In the genomic region with DNA sequence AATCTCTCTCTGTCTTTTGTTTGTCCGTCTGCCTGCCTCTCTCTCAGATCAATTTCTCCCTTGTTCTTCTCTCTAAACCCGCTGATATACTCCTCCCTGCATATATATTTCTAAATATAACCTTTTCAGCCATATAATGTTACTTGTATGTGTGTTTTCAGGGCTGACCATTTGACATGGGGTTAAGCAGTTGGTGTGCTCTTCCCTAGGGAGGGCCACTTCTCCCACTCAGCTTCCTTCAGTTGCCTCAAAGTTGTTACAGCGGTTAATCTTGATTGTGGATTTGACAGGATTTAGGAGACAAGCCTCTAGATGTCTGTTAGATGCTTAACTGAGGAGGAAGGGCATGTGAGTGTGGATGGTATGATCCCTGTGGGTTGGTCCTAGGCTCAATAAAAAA, we compare ENCODE assay signal across 22 mouse cellular contexts.
"Had no signal": no experiment of that assay in that cellular context is flagged by ENCODE, and none has a peak within 500 bp of the region (broad histone marks: within the 10 kb centered on the region; RNA-seq: fewer than 3 reads in every experiment).

No protein-coding gene starts in this region.

- H3K4me2 ChIP-seq: heart, embryonic 11.5 days; heart, embryonic 13.5 days; heart, embryonic 15.5 days; hindbrain, embryonic 13.5 days; hindbrain, embryonic 15.5 days; limb, embryonic 13.5 days; limb, embryonic 15.5 days; liver, embryonic 12.5 days had no signal

- H3K27me3 ChIP-seq: heart, embryonic 13.5 days; heart, embryonic 15.5 days; hindbrain, embryonic 13.5 days; hindbrain, embryonic 15.5 days; limb, embryonic 13.5 days; limb, embryonic 15.5 days; liver, embryonic 12.5 days had no signal

- DNase-seq: forebrain, postnatal 0 days; gastrocnemius, postnatal 14 days; gastrocnemius, postnatal 36 days; heart, adult 18-20 months; heart, postnatal 14 days; heart, postnatal 36 days; kidney, adult 2 months; kidney, postnatal 14 days; kidney, postnatal 36 days; left cerebral cortex, postnatal 4 days; lung, adult 18-20 months had no signal

- H3K4me3 ChIP-seq: heart, embryonic 13.5 days; heart, embryonic 15.5 days; hindbrain, embryonic 13.5 days; hindbrain, embryonic 15.5 days; limb, embryonic 13.5 days; limb, embryonic 15.5 days; liver, embryonic 12.5 days had no signal

- ATAC-seq: forebrain, postnatal 0 days; hindbrain, postnatal 0 days; intestine, embryonic 16.5 days; liver, embryonic 12.5 days had no signal

- H3K9me3 ChIP-seq: heart, embryonic 13.5 days; heart, embryonic 15.5 days; hindbrain, embryonic 13.5 days; hindbrain, embryonic 15.5 days; limb, embryonic 13.5 days; limb, embryonic 15.5 days; liver, embryonic 12.5 days had no signal

- H3K9ac ChIP-seq: forebrain, postnatal 0 days; heart, embryonic 13.5 days; heart, embryonic 15.5 days; hindbrain, embryonic 13.5 days; hindbrain, embryonic 15.5 days; limb, embryonic 13.5 days; limb, embryonic 15.5 days; liver, embryonic 12.5 days; liver, embryonic 14.5 days had no signal

- H3K4me1 ChIP-seq: hindbrain, embryonic 13.5 days; hindbrain, embryonic 15.5 days; limb, embryonic 13.5 days; liver, embryonic 12.5 days had no signal

- H3K27ac ChIP-seq: heart, embryonic 13.5 days; heart, embryonic 15.5 days; hindbrain, embryonic 13.5 days; hindbrain, embryonic 15.5 days; hindbrain, postnatal 0 days; limb, embryonic 13.5 days; limb, embryonic 15.5 days; liver, embryonic 12.5 days; liver, embryonic 14.5 days had no signal

- H3K36me3 ChIP-seq: heart, embryonic 15.5 days; hindbrain, embryonic 13.5 days; hindbrain, embryonic 15.5 days; liver, embryonic 12.5 days had no signal
